Mouse (Mus musculus): ENCODE measurements around the gene Hacd2. TPM values are rescaled to one million over a fixed set of nuclear protein-coding genes. Genes with fewer than 3 reads are reported as not detected.
A peak's percentile ranks its signal among the peaks of the same experiment; 100 is the strongest.

Gene Hacd2
- polyA plus RNA-seq, 1 experiment, result 70.8 TPM

GRCm38 (mm10) chr16:35061017-35061416 is 38.8 kb downstream of the Hacd2 start:
- DNase-seq, result no peak
- WGBS, result 59% methylated on average over 2 of the region's 2 CpGs
- no peak overlapping the region for H3K4me3 ChIP-seq (ENCODE audit: insufficient read depth, low read depth, low read length)
- H3K36me3 ChIP-seq (ENCODE audit: control insufficient read depth, insufficient read depth, low read length), result no peaks in the 10 kb centered on the region
- no peak overlapping the region for H3K27ac ChIP-seq (ENCODE audit: insufficient read depth, low read depth, low read length)
- no peaks in the 10 kb centered on the region for H3K4me1 ChIP-seq (ENCODE audit: control insufficient read depth, insufficient read depth, low read length)
- TF ChIP-seq POLR2A (IDR thresholded peaks at IDR 0.05; ENCODE audit: low read depth, low read length), result no peak
- TF ChIP-seq CTCF (conservative IDR thresholded peaks at IDR 0.05; ENCODE audit: insufficient read depth, insufficient read length, low read depth, low read length), result peak; percentile 44; the same call in 1 of the 2 replicates
- no peaks in the 10 kb centered on the region for H3K27me3 ChIP-seq (replicated peaks; ENCODE audit: control insufficient read depth, insufficient read depth, low read length)

GRCm38 (mm10) chr16:35065724-35066123 is 43.5 kb downstream of the Hacd2 start:
- H3K4me1 ChIP-seq (ENCODE audit: control insufficient read depth, insufficient read depth, low read length), result no peaks in the 10 kb centered on the region
- H3K27me3 ChIP-seq (replicated peaks; ENCODE audit: control insufficient read depth, insufficient read depth, low read length), result no peaks in the 10 kb centered on the region
- no peak overlapping the region for H3K27ac ChIP-seq (ENCODE audit: insufficient read depth, low read depth, low read length)
- TF ChIP-seq CTCF (conservative IDR thresholded peaks at IDR 0.05; ENCODE audit: insufficient read depth, insufficient read length, low read depth, low read length) (no peak), POLR2A (IDR thresholded peaks at IDR 0.05; ENCODE audit: low read depth, low read length) (no peak)
- no peaks in the 10 kb centered on the region for H3K36me3 ChIP-seq (ENCODE audit: control insufficient read depth, insufficient read depth, low read length)
- DNase-seq, result no peak
- 89% methylated on average over 6 of the region's 6 CpGs for WGBS
- H3K4me3 ChIP-seq (ENCODE audit: insufficient read depth, low read depth, low read length), result no peak overlapping the region

- no peaks in the 10 kb centered on the region for H3K27me3 ChIP-seq (replicated peaks; ENCODE audit: control insufficient read depth, insufficient read depth, low read length)
- H3K4me3 ChIP-seq (ENCODE audit: insufficient read depth, low read depth, low read length), result no peak overlapping the region
- no peak for TF ChIP-seq POLR2A (IDR thresholded peaks at IDR 0.05; ENCODE audit: low read depth, low read length)
- no peak for TF ChIP-seq CTCF (conservative IDR thresholded peaks at IDR 0.05; ENCODE audit: insufficient read depth, insufficient read length, low read depth, low read length)
- no peak overlapping the region for H3K27ac ChIP-seq (ENCODE audit: insufficient read depth, low read depth, low read length)
- no peak for DNase-seq
- no peaks in the 10 kb centered on the region for H3K36me3 ChIP-seq (ENCODE audit: control insufficient read depth, insufficient read depth, low read length)
- H3K4me1 ChIP-seq (ENCODE audit: control insufficient read depth, insufficient read depth, low read length), result no peaks in the 10 kb centered on the region
- 70% methylated on average over 8 of the region's 8 CpGs for WGBS
Observed at GRCm38 (mm10) chr16:35067095-35067494, 44.9 kb downstream of the Hacd2 start.

GRCm38 (mm10) chr16:35067631-35068030 is 45.4 kb downstream of the Hacd2 start:
- no peaks in the 10 kb centered on the region for H3K4me1 ChIP-seq (ENCODE audit: control insufficient read depth, insufficient read depth, low read length)
- no peak overlapping the region for H3K4me3 ChIP-seq (ENCODE audit: insufficient read depth, low read depth, low read length)
- 96% methylated on average over 3 of the region's 3 CpGs for WGBS
- DNase-seq, result no peak
- no peak overlapping the region for H3K27ac ChIP-seq (ENCODE audit: insufficient read depth, low read depth, low read length)
- TF ChIP-seq CTCF (conservative IDR thresholded peaks at IDR 0.05; ENCODE audit: insufficient read depth, insufficient read length, low read depth, low read length), result no peak
- no peak for TF ChIP-seq POLR2A (IDR thresholded peaks at IDR 0.05; ENCODE audit: low read depth, low read length)
- no peaks in the 10 kb centered on the region for H3K27me3 ChIP-seq (replicated peaks; ENCODE audit: control insufficient read depth, insufficient read depth, low read length)
- H3K36me3 ChIP-seq (ENCODE audit: control insufficient read depth, insufficient read depth, low read length), result no peaks in the 10 kb centered on the region

GRCm38 (mm10) chr16:35068886-35069285 is 46.7 kb downstream of the Hacd2 start:
- H3K27ac ChIP-seq (ENCODE audit: insufficient read depth, low read depth, low read length), result no peak overlapping the region
- H3K4me3 ChIP-seq (ENCODE audit: insufficient read depth, low read depth, low read length), result no peak overlapping the region
- WGBS, result 88% methylated on average over 4 of the region's 4 CpGs
- TF ChIP-seq POLR2A (IDR thresholded peaks at IDR 0.05; ENCODE audit: low read depth, low read length) (no peak), CTCF (conservative IDR thresholded peaks at IDR 0.05; ENCODE audit: insufficient read depth, insufficient read length, low read depth, low read length) (no peak)
- DNase-seq, result no peak
- no peaks in the 10 kb centered on the region for H3K36me3 ChIP-seq (ENCODE audit: control insufficient read depth, insufficient read depth, low read length)
- H3K4me1 ChIP-seq (ENCODE audit: control insufficient read depth, insufficient read depth, low read length), result no peaks in the 10 kb centered on the region
- no peaks in the 10 kb centered on the region for H3K27me3 ChIP-seq (replicated peaks; ENCODE audit: control insufficient read depth, insufficient read depth, low read length)

GRCm38 (mm10) chr16:35074436-35074835 is 52.2 kb downstream of the Hacd2 start:
- DNase-seq, result no peak
- no peaks in the 10 kb centered on the region for H3K4me1 ChIP-seq (ENCODE audit: control insufficient read depth, insufficient read depth, low read length)
- TF ChIP-seq CTCF (conservative IDR thresholded peaks at IDR 0.05; ENCODE audit: insufficient read depth, insufficient read length, low read depth, low read length) (no peak), POLR2A (IDR thresholded peaks at IDR 0.05; ENCODE audit: low read depth, low read length) (no peak)
- H3K36me3 ChIP-seq (ENCODE audit: control insufficient read depth, insufficient read depth, low read length), result peaks cover 1% of the 10 kb centered on the region; the same call in 1 of the 2 replicates
- no peak overlapping the region for H3K4me3 ChIP-seq (ENCODE audit: insufficient read depth, low read depth, low read length)
- H3K27me3 ChIP-seq (replicated peaks; ENCODE audit: control insufficient read depth, insufficient read depth, low read length), result no peaks in the 10 kb centered on the region
- H3K27ac ChIP-seq (ENCODE audit: insufficient read depth, low read depth, low read length), result no peak overlapping the region

GRCm38 (mm10) chr16:35075643-35076042 is 53.4 kb downstream of the Hacd2 start:
- WGBS, result 83% methylated on average over 3 of the region's 3 CpGs
- DNase-seq, result no peak
- Histone ChIP-seq H3K36me3 (ENCODE audit: control insufficient read depth, insufficient read depth, low read length) (peaks cover 1% of the 10 kb centered on the region; the same call in 1 of the 2 replicates), H3K27ac (ENCODE audit: insufficient read depth, low read depth, low read length) (no peak overlapping the region), H3K4me3 (ENCODE audit: insufficient read depth, low read depth, low read length) (no peak overlapping the region), H3K4me1 (ENCODE audit: control insufficient read depth, insufficient read depth, low read length) (no peaks in the 10 kb centered on the region), H3K27me3 (replicated peaks; ENCODE audit: control insufficient read depth, insufficient read depth, low read length) (no peaks in the 10 kb centered on the region)
- TF ChIP-seq POLR2A (IDR thresholded peaks at IDR 0.05; ENCODE audit: low read depth, low read length) (no peak), CTCF (conservative IDR thresholded peaks at IDR 0.05; ENCODE audit: insufficient read depth, insufficient read length, low read depth, low read length) (no peak)

- DNase-seq, result no peak
- Histone ChIP-seq H3K4me1 (ENCODE audit: control insufficient read depth, insufficient read depth, low read length) (no peaks in the 10 kb centered on the region), H3K27ac (ENCODE audit: insufficient read depth, low read depth, low read length) (no peak overlapping the region), H3K36me3 (ENCODE audit: control insufficient read depth, insufficient read depth, low read length) (no peaks in the 10 kb centered on the region), H3K27me3 (replicated peaks; ENCODE audit: control insufficient read depth, insufficient read depth, low read length) (no peaks in the 10 kb centered on the region), H3K4me3 (ENCODE audit: insufficient read depth, low read depth, low read length) (no peak overlapping the region)
- TF ChIP-seq POLR2A (IDR thresholded peaks at IDR 0.05; ENCODE audit: low read depth, low read length) (no peak), CTCF (conservative IDR thresholded peaks at IDR 0.05; ENCODE audit: insufficient read depth, insufficient read length, low read depth, low read length) (no peak)
Observed at GRCm38 (mm10) chr16:35093500-35093899, 71.3 kb downstream of the Hacd2 start.
